Mouse (Mus musculus) adrenal gland, postnatal 36 days (tissue): ENCODE measurements around the gene Tnpo3. TPM values are rescaled to one million over a fixed set of nuclear protein-coding genes. Genes with fewer than 3 reads are reported as not detected.

ENCODE experiments used
- DNase-seq, 2 experiments: peaks; one replicate each; pipeline ENCODE4 v3.0.0; 2021; ENCODE audit warnings: mixed read lengths in 1 of 2
- long read RNA-seq, 2 experiments: library from polyadenylated mRNA; stranded (forward); transcript quantifications; one replicate each; pipeline ENCODE4 v2.0.0; 2021; ENCODE audit warnings: borderline sequencing depth in 2 of 2
- total RNA-seq, 2 experiments: library from RNA; stranded (reverse); gene quantifications; 2 replicates each; pipeline ENCODE4 v1.2.3; 2021

Tnpo3 gene
- total RNA-seq: 10 to 100 TPM; 51.6 to 56.5 TPM
- long read RNA-seq, experiment 1, full-length matches to known transcripts: 30 of 45 reads
- long read RNA-seq, experiment 1, partial matches to known transcripts: 5 of 45 reads
- long read RNA-seq, experiment 1, other reads (novel, unspliced or antisense): 10 of 45 reads
- long read RNA-seq, experiment 2, full-length matches to known transcripts: 12 of 15 reads
- long read RNA-seq, experiment 2, partial matches to known transcripts: 1 of 15 reads
- long read RNA-seq, experiment 2, other reads (novel, unspliced or antisense): 2 of 15 reads

DNA sequence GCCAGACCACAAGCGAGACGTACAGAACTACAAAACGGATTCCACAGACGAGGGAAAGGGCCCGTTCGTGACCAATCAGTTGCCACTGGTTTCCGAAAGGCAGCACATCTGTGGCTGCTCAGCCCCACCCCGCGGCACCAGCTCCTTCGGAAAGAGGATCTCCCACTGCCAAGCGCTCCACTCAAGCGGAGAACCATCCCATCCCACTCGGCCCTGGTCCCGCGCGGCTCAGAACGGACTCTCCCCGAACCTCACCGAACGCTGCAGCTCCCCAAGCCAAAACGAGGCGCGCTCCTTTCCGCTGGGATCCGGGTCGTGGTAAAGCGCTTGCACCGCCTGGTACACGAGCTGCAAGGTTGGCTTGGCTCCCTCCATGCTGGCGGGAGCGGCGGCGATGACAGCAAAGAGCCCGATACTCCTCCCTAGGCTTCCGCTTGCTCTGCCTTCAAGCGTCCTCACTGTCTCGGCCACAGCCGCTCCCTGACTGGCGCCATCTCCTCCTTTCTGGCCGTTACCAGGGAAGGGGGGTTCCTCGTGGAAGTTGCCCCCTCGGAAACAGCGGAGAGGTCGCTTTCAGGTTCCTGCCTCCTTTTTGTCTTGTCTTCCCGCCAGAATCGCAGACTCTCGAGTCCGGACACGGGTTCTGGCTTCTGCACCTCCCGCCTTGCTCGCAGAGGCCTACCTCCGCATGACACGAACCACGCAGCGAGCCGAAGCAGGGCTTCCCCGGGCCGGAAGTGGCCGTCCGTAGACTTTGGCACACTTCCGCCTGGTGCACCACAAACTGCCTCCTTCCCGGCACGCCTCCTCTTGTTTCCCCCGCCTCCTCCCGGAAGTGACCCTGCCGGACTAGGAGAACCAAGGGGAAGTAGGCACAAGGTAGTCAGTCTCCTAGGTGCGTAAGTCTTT, at the start of gene Tnpo3:
Gene Tnpo3 (minus strand): TSS at position 777 of the 909 bp plus-strand sequence.
- peak; percentile 95 for DNase-seq

GRCm38 (mm10) chr6:29658626-29659475, 49.2 kb upstream of the Tnpo3 start:
- DNase-seq: no peak

DNA sequence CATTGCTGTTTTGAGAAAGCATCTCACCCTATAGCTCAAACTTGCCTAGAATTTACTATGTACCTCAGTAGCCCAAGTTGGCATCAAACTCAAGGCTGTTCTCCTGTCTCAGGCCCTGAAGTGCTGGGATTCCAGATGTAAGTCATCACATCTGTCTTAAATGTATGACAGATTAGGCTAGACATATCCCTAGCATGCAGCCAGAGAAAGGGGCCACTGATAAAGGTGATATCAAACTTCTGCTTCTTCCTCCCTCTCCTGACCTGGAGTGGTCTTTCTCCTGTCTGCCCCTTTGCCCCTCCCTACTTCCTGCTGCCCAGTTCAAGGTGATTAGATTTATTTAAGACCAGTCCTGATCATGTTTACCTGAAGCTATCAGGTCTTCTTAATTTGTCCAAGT, 43.6 kb upstream of the Tnpo3 start:
- no peak for DNase-seq

GRCm38 (mm10) chr6:29650170-29650549, 40.5 kb upstream of the Tnpo3 start:
- DNase-seq: no peak

DNA sequence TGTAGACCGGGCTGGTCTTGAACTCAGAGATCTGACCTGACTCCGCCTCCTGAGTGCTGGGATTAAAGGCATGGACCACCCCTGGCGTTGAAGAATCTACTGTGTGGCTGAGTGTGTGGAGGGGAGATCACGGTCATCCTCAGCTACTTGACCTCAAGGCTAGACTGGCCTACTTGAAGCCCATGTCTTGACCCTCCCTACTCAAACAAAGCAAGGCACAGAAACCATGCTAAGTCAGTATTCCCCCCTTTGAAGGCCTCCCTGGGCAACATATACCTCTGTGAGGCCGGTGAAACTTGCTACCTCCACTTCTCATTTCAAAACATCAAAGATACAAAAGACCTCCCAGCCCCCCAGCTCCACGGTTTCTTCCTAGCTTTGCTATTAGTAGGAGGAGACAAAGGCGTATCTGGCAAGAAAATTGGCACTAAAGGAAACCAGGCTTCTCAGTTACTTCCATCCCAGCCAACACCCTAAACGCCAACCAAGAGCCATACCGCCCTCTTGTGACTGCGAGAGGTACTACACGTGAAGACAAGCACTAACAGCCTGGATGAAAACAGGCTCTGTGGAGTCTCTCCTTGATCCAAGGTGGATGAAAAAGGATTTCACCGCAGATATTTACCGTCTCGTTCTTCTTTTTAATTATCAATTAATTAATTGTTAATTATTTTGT, 39.9 kb upstream of the Tnpo3 start:
- DNase-seq: peak; percentile 84 to 88

DNA sequence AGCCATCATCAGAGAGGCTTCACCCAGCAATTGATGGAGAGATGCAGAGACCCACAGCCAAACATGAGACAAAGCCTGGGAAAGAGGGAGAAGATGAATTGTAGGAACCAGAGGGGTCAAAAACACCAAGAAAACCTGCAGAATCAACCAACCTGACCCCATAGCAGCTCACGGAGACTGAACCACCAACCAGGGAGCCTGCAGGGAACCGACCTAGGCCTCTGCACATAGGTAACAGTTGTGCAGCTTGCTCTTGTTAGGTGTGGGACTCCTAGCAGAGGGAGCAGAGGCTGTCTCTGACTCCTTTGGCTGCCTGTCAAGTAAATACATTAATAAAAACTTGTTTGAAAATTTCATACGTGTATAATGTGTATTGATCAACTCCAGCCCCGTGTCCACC, 32.1 kb upstream of the Tnpo3 start:
- DNase-seq: no peak

DNA sequence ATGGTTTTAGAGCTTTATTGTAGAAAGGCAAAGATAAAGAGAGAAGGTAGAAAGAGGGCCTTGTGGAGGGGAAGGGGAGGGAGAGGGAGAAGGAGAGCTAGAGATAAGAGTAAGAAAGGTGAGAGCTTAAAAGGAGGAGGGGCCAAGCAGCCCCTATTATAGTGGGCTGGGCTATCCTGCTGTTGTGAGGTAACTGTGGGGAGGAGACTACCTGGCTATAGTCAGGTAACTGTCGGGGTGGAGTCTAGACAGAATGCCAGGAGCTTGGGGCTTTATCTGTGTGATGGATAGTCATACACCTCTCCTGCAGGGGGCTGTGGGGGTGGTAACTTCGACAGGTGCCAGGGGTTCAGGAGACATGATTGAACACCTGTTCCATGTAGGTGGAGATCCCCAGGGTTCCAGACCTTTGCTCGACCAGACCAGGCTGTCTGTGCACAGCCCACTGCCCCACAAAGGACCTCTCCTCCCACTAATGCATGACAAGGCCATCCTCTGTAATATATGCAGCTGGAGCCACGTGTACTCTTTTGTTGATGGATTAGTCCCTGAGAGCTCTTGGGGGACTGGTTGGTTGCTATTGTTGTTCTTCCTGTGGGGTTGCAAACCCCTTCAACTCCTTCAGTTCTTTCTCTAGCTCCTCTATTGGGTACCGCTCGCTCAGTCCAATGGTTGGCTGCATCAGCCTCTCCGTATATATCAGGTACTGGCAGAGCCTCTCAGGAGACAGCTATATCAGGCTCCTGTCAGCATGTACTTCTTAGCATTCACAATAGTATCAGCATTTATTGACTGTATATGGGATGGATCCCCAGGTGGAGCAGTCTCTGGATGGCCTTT, 30.1 kb upstream of the Tnpo3 start:
- no peak for DNase-seq

- no peak for DNase-seq
Measured at GRCm38 (mm10) chr6:29638844-29639460, 29.3 kb upstream of the Tnpo3 start.

DNA sequence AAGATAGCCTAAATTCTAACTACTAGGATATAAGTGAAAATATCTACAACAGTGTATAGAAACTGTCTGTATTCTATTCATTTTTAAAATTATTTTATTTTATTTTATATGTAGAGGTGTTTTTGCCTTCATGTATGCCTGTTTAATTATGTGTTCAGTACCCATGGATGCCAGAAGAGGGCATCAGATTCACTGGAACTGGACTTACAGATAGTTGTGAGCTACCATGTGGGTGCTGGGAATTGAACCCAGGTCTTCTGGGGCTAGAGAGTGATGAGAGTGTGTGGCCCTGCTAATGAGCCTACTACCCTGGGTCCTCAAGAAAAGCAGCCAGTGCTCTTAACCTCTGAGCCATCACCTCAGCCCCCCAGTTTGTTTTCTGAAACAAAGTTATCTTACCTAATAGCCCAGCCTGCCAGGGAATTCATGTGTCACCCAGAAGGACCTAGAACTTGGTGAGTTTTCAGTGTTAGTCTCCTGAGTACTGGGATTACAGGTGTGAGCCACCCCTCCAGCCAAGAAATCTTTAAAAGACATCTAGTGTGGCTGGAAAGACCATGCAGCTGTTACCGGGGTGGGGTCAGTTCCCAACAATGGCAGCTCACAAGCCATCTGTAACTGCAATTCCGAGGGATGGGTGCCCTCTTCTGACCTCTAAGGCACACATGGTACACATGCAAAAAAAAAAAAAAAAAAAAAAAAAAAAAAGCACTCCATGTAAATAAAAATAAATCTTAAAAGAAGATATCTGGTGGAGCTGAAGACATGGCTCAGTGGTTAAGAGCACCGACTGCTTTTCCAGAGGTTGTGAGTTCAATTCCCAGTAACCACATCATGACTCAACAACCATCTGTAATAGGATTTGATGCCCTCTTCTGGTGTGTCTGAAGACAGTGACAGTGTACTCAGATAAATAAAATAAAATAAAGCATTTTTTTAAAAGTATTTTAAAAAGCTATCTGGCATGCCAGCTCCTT, 28.0 kb upstream of the Tnpo3 start:
- DNase-seq: no peak

DNA sequence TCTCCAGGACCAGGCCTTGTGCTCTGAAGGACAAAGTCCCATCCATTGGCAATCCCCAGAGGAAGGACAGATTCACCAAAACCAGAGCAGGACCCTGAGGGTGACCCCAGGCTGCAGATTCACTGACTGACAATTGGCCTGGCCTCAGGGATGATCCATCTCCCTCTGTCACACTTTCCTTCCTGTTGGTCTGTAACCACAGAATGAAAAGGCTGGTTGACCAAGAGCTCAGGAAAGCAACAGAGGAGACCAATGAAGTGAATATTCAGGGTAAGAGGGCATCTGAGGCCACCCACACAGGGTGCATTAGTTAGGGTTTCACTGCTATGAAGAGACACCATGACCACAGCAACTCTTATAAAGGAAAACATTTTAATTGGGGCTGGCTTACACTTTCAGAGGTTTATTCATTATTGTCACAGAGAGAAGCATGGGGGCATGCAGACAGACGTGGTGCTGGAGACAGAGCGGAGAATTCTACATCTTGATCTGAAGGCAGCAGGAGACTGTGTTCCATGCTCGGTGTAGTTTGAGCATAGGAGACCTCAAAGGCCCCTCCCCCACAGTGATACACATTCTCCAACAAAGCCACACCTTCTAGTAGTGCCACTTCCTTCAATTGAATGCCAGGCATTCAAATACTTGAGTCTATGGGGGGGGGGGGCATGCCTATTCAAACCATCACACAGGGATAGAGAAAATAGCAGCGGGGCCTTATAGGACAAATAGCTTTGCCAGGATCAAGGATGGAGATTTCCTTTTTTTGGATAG, 26.8 kb upstream of the Tnpo3 start:
- DNase-seq: no peak

DNA sequence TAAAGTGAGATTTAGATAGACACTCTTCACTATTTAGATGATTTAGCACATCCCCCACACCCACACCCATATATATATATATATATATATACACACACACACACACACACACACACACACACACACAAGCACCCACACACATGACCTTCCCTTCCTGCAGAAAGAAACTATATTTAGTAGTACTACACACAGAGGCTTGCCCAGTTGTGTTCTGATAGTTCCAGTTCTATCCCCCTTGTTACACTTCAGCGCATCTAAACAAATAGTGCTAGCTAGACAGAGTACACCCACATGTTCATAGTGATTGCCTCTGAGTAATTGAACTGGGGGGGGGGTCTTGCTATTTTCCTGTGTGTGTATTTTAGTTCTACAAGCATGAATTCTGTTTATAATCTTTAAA, 24.9 kb upstream of the Tnpo3 start:
- DNase-seq: no peak

- DNase-seq: no peak
Measured at GRCm38 (mm10) chr6:29632552-29633292, 23.0 kb upstream of the Tnpo3 start.

DNA sequence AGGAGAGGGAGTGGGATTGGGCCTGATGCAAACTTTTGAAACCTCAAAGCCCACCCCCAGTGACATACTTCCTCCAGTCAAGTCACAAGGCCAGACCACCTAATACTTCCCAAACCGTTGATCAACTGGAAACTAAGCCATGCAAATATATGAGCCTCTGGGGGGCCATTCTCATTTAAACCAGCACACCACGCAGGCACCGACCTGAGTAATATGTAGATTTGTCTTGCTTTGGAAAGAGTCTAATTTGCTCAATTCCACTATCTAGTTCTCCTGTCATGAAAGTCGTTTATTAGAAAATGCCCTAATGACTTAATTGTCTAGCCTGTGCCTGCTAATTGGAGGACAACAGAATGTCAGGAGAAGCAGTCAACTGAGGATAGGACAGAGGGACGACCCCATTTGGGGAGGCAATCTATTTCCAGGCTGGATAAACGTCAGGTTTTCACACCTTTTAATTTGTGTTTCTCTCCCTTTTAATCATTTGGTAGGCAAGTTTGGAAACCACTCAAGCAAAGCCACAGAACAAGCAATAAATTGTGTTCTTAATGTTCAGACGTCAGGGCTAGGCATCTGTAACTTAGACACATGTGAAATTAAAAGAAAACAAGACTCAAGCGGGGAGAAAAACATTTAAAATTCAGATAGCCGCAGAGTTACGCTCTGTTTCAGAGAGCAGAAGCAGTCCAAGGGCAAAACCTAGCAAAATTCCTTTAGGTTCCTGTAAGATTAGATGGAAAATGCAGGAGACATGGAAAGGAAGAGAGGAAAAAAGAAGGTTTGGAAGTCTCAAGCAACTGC, 22.3 kb upstream of the Tnpo3 start:
- DNase-seq: no peak

GRCm38 (mm10) chr6:29630216-29630615, 20.5 kb upstream of the Tnpo3 start:
- no peak for DNase-seq

- no peak for DNase-seq
Measured at GRCm38 (mm10) chr6:29627756-29628155, 18.1 kb upstream of the Tnpo3 start.

DNA sequence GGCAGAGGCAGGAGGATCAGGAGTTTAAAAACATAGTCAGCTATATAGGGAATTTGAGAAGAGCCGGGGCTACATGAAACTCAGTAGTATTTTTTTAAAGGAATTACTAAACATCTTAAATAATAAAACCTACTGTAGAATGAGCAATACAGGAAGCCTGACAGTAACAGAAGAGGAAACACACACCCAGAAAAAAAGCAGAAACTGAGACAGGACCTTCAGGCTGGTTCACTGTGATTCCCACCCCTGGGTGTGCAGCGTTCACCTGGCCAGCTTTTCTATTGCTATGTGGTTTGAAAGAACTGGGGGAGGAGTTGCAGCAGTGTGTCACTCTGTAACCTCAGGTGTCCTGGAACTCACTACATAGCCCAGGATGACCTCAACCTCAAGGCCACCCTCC, 14.2 kb upstream of the Tnpo3 start:
- no peak for DNase-seq

DNA sequence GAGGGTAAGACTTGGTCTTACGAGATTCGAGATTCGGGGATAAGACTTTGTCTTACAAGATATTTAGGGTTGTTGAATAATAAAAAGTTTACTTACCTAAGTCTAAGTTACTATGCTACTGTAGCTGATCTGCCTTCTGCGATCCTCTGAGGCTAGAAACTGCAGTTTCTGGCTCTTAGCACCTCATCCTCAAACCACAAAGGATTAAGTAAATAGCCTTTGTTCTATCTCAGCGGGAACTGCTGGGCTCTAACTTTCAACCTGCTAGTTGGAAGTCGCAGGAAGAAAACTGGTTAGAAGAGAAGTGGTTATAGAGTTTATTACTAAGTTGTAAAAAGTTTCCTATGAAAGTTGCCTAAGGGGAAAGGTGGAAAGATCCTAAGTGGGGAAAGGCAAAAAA, 12.6 kb upstream of the Tnpo3 start:
- no peak for DNase-seq
